Mouse (Mus musculus) heart, embryonic 12.5 days (tissue): ENCODE results near the gene Entpd3. TPM values are rescaled to one million over a fixed set of nuclear protein-coding genes. Genes with fewer than 3 reads are reported as not detected.

Experiments
- ATAC-seq: fragments of 200-750 bp; cut with Nextera tagmentation; 2 replicates; pipeline ENCODE4 v1.8.0; 2017; ENCODE audit warnings: moderate TSS enrichment, moderate library complexity; ENCODE audit not compliant: insufficient number of reproducible peaks, low FRiP score
- H3K27ac ChIP-seq: fragments of 300-500 bp; sonication (generic); 2 replicates; pipeline ENCODE4 v1.5.1; 2016; ENCODE audit warnings: mild to moderate bottlenecking, moderate library complexity; ENCODE audit not compliant: poor library complexity, severe bottlenecking
- H3K27me3 ChIP-seq: fragments of 300-500 bp; sonication (generic); replicated peaks from 2 replicates; pipeline ENCODE4 v1.6.1; 2016; ENCODE audit warnings: mild to moderate bottlenecking, moderate library complexity
- H3K36me3 ChIP-seq: fragments of 300-500 bp; sonication (generic); 2 replicates; pipeline ENCODE4 v1.6.1; 2016; ENCODE audit warnings: mild to moderate bottlenecking, moderate library complexity
- H3K4me1 ChIP-seq: fragments of 300-500 bp; sonication (generic); replicated peaks from 2 replicates; pipeline ENCODE4 v1.6.1; 2016; ENCODE audit warnings: mild to moderate bottlenecking
- H3K4me2 ChIP-seq: fragments of 300-500 bp; sonication (generic); 2 replicates; pipeline ENCODE4 v1.6.1; 2016; ENCODE audit warnings: mild to moderate bottlenecking, moderate library complexity
- H3K4me3 ChIP-seq: fragments of 300-500 bp; sonication (generic); 2 replicates; pipeline ENCODE4 v1.5.1; 2016; ENCODE audit warnings: mild to moderate bottlenecking
- H3K9ac ChIP-seq: fragments of 300-500 bp; sonication (generic); 2 replicates; pipeline ENCODE4 v1.6.1; 2016; ENCODE audit warnings: mild to moderate bottlenecking, moderate library complexity
- H3K9me3 ChIP-seq: fragments of 300-500 bp; sonication (generic); replicated peaks from 2 replicates; pipeline ENCODE4 v1.6.1; 2016; ENCODE audit warnings: mild to moderate bottlenecking, moderate library complexity
- WGBS: fragments of 180-500 bp; shearing (Covaris S2); methylation state at CpG from one replicate; pipeline ENCODE4 v1.1.7; 2016; 5-methylcytosine and 5-hydroxymethylcytosine counted together
- polyA plus RNA-seq: library from polyadenylated mRNA; unstranded; fragments of >200 nt; fragmentation: Nextera tagmentation; extraction: Ambion mirVana; gene quantifications from 2 replicates; pipeline ENCODE4 v1.2.1, GENCODE M21; 2016

The Entpd3 gene
- polyA plus RNA-seq, 1 experiment from 2014 or later = 0.14 TPM

- Histone ChIP-seq H3K9me3 (peaks cover 14% of the 10 kb centered on the region), H3K4me1 (no peaks in the 10 kb centered on the region), H3K9ac (no peak overlapping the region), H3K27me3 (no peaks in the 10 kb centered on the region), H3K4me3 (no peak overlapping the region), H3K27ac (no peak overlapping the region), H3K4me2 (no peak overlapping the region), H3K36me3 (no peaks in the 10 kb centered on the region)
- no peak for ATAC-seq
- 78% methylated on average over 3 of the region's 3 CpGs for WGBS
These were observed 27.8 kb upstream of the Entpd3 start for GRCm38 (mm10) chr9:120511781-120512180.

GRCm38 (mm10) chr9:120516720-120517119, 22.9 kb upstream of the Entpd3 start:
- H3K9ac ChIP-seq = no peak overlapping the region
- no peak overlapping the region for H3K27ac ChIP-seq
- 67% methylated on average over 8 of the region's 8 CpGs for WGBS
- 0 out of 2 replicates have a peak, but pooled peaks cover 6% of the 10 kb centered on the region for H3K9me3 ChIP-seq
- no peaks in the 10 kb centered on the region for H3K36me3 ChIP-seq
- no peaks in the 10 kb centered on the region for H3K4me1 ChIP-seq
- H3K4me3 ChIP-seq = no peak overlapping the region
- ATAC-seq = no peak
- H3K27me3 ChIP-seq = no peaks in the 10 kb centered on the region
- no peak overlapping the region for H3K4me2 ChIP-seq

- no peak overlapping the region for H3K27ac ChIP-seq
- H3K27me3 ChIP-seq = no peaks in the 10 kb centered on the region
- no peak overlapping the region for H3K9ac ChIP-seq
- no peaks in the 10 kb centered on the region for H3K9me3 ChIP-seq
- no peak overlapping the region for H3K4me3 ChIP-seq
- no peak for ATAC-seq
- no peaks in the 10 kb centered on the region for H3K36me3 ChIP-seq
- 63% methylated on average over 3 of the region's 3 CpGs for WGBS
- H3K4me2 ChIP-seq = no peak overlapping the region
- H3K4me1 ChIP-seq = no peaks in the 10 kb centered on the region
These were observed 20.7 kb upstream of the Entpd3 start for GRCm38 (mm10) chr9:120518946-120519345.

GRCm38 (mm10) chr9:120519469-120520125, 20.0 kb upstream of the Entpd3 start:
- H3K4me2 ChIP-seq = no peak overlapping the region
- no peaks in the 10 kb centered on the region for H3K36me3 ChIP-seq
- H3K9ac ChIP-seq = no peak overlapping the region
- H3K4me3 ChIP-seq = no peak overlapping the region
- ATAC-seq = no peak
- H3K27me3 ChIP-seq = no peaks in the 10 kb centered on the region
- H3K27ac ChIP-seq = no peak overlapping the region
- H3K9me3 ChIP-seq = no peaks in the 10 kb centered on the region
- 56% methylated on average over 19 of the region's 19 CpGs for WGBS
- H3K4me1 ChIP-seq = no peaks in the 10 kb centered on the region

- Histone ChIP-seq H3K4me1 (no peaks in the 10 kb centered on the region), H3K9ac (no peak overlapping the region), H3K27ac (no peak overlapping the region), H3K36me3 (no peaks in the 10 kb centered on the region), H3K9me3 (no peaks in the 10 kb centered on the region), H3K27me3 (no peaks in the 10 kb centered on the region), H3K4me3 (no peak overlapping the region), H3K4me2 (no peak overlapping the region)
- no peak for ATAC-seq
- 65% methylated on average over 1 of the region's 1 CpGs for WGBS
These were observed 18.5 kb upstream of the Entpd3 start for GRCm38 (mm10) chr9:120521161-120521560.

- H3K27me3 ChIP-seq = no peaks in the 10 kb centered on the region
- H3K4me3 ChIP-seq = no peak overlapping the region
- H3K4me2 ChIP-seq = no peak overlapping the region
- no peak overlapping the region for H3K9ac ChIP-seq
- ATAC-seq = no peak
- 75% methylated on average over 4 of the region's 4 CpGs for WGBS
- H3K36me3 ChIP-seq = no peaks in the 10 kb centered on the region
- H3K27ac ChIP-seq = no peak overlapping the region
- no peaks in the 10 kb centered on the region for H3K4me1 ChIP-seq
- H3K9me3 ChIP-seq = no peaks in the 10 kb centered on the region
These were observed 12.3 kb upstream of the Entpd3 start for GRCm38 (mm10) chr9:120527270-120527669.

- Histone ChIP-seq H3K36me3 (no peaks in the 10 kb centered on the region), H3K27ac (no peak overlapping the region), H3K27me3 (no peaks in the 10 kb centered on the region), H3K9me3 (no peaks in the 10 kb centered on the region), H3K9ac (no peak overlapping the region), H3K4me2 (no peak overlapping the region), H3K4me3 (no peak overlapping the region), H3K4me1 (no peaks in the 10 kb centered on the region)
- 82% methylated on average over 8 of the region's 8 CpGs for WGBS
- no peak for ATAC-seq
These were observed 11.7 kb upstream of the Entpd3 start for GRCm38 (mm10) chr9:120527919-120528318.

- Histone ChIP-seq H3K4me3 (no peak overlapping the region), H3K27me3 (no peaks in the 10 kb centered on the region), H3K9ac (no peak overlapping the region), H3K27ac (no peak overlapping the region), H3K36me3 (no peaks in the 10 kb centered on the region), H3K9me3 (peaks cover 7% of the 10 kb centered on the region; the same call in 1 of the 2 replicates), H3K4me1 (no peaks in the 10 kb centered on the region), H3K4me2 (no peak overlapping the region)
- 80% methylated on average over 17 of the region's 17 CpGs for WGBS
- ATAC-seq = no peak
These were observed 10.7 kb upstream of the Entpd3 start for GRCm38 (mm10) chr9:120528815-120529510.

GRCm38 (mm10) chr9:120530471-120530870, 9.1 kb upstream of the Entpd3 start:
- no peak for ATAC-seq
- 87% methylated on average over 5 of the region's 5 CpGs for WGBS
- H3K27me3 ChIP-seq = no peaks in the 10 kb centered on the region
- H3K4me2 ChIP-seq = no peak overlapping the region
- H3K9me3 ChIP-seq = peaks cover 12% of the 10 kb centered on the region; the same call in 1 of the 2 replicates
- H3K27ac ChIP-seq = no peak overlapping the region
- no peaks in the 10 kb centered on the region for H3K36me3 ChIP-seq
- H3K4me1 ChIP-seq = no peaks in the 10 kb centered on the region
- no peak overlapping the region for H3K9ac ChIP-seq
- no peak overlapping the region for H3K4me3 ChIP-seq

- Histone ChIP-seq H3K4me1 (no peaks in the 10 kb centered on the region), H3K36me3 (no peaks in the 10 kb centered on the region), H3K9ac (no peak overlapping the region), H3K27me3 (0 out of 2 replicates have a peak, but pooled peaks cover under 1% of the 10 kb centered on the region), H3K4me3 (no peak overlapping the region), H3K4me2 (no peak overlapping the region), H3K27ac (no peak overlapping the region), H3K9me3 (peaks cover 12% of the 10 kb centered on the region; the same call in 1 of the 2 replicates)
- ATAC-seq = no peak
- 77% methylated on average over 6 of the region's 6 CpGs for WGBS
These were observed 7.6 kb upstream of the Entpd3 start for GRCm38 (mm10) chr9:120532062-120532461.

- no peak overlapping the region for H3K4me3 ChIP-seq
- H3K4me1 ChIP-seq = no peaks in the 10 kb centered on the region
- H3K4me2 ChIP-seq = no peak overlapping the region
- H3K27ac ChIP-seq = no peak overlapping the region
- H3K36me3 ChIP-seq = no peaks in the 10 kb centered on the region
- 0 out of 2 replicates have a peak, but pooled peaks cover 4% of the 10 kb centered on the region for H3K27me3 ChIP-seq
- 86% methylated on average over 6 of the region's 6 CpGs for WGBS
- ATAC-seq = no peak
- no peak overlapping the region for H3K9ac ChIP-seq
- H3K9me3 ChIP-seq = peaks cover 12% of the 10 kb centered on the region; the same call in 1 of the 2 replicates
These were observed 6.9 kb upstream of the Entpd3 start for GRCm38 (mm10) chr9:120532691-120533090.
